Mouse (Mus musculus) kidney, postnatal 0 days (tissue): ENCODE results near the gene Slc35f5. TPM values are rescaled to one million over a fixed set of nuclear protein-coding genes. Genes with fewer than 3 reads are reported as not detected.
"Not testable (repeated sequence)": the region's sequence is repeated elsewhere in the genome, so short reads cannot be mapped to it uniquely, and the experiment has no call there.

Experiments
- ATAC-seq: fragments of 200-750 bp; cut with Nextera tagmentation; replicated peaks from 2 replicates; pipeline ENCODE4 v1.8.0; 2017; ENCODE audit warnings: low read depth, moderate number of reproducible peaks, moderate TSS enrichment, moderate library complexity; ENCODE audit not compliant: low FRiP score
- DNase-seq: peaks from one replicate; pipeline ENCODE4 v3.0.0-alpha.2; 2016; ENCODE audit warnings: low spot score
- H3K27ac ChIP-seq: fragments of 300-500 bp; sonication (generic); 2 replicates; pipeline ENCODE4 v1.5.1; 2014; ENCODE audit warnings: mild to moderate bottlenecking
- H3K27me3 ChIP-seq: fragments of 300-500 bp; sonication (generic); 2 replicates; pipeline ENCODE4 v1.6.1; 2014; ENCODE audit warnings: low read length, mixed read lengths; ENCODE audit not compliant: insufficient read depth
- H3K36me3 ChIP-seq: fragments of 300-500 bp; sonication (generic); 2 replicates; pipeline ENCODE4 v1.6.1; 2014; ENCODE audit warnings: low read length, mixed read lengths; ENCODE audit not compliant: insufficient read depth
- H3K4me1 ChIP-seq: fragments of 300-500 bp; sonication (generic); replicated peaks from 2 replicates; pipeline ENCODE4 v1.6.1; 2014; ENCODE audit warnings: antibody characterized with exemption, low read length, mixed read lengths; ENCODE audit not compliant: insufficient read depth
- H3K4me2 ChIP-seq: fragments of 300-500 bp; sonication (generic); 2 replicates; pipeline ENCODE4 v1.6.1; 2014; ENCODE audit warnings: mild to moderate bottlenecking, low read length, moderate library complexity, mixed read lengths
- H3K4me3 ChIP-seq: fragments of 300-500 bp; sonication (generic); replicated peaks from 2 replicates; pipeline ENCODE4 v1.5.1; 2014; ENCODE audit warnings: low read depth, low read length
- H3K9ac ChIP-seq: fragments of 300-500 bp; sonication (generic); 2 replicates; pipeline ENCODE4 v1.6.1; 2014; ENCODE audit warnings: low read depth, low read length
- H3K9me3 ChIP-seq: fragments of 300-500 bp; sonication (generic); replicated peaks from 2 replicates; pipeline ENCODE4 v1.6.1; 2016; ENCODE audit warnings: low read length, inconsistent platforms, mixed read lengths
- CTCF ChIP-seq: IDR thresholded peaks from 2 replicates; pipeline ENCODE4 v1.5.1; 2016; ENCODE audit warnings: antibody characterized with exemption, low read depth, mild to moderate bottlenecking, moderate library complexity
- WGBS: fragments of 180-500 bp; shearing (Covaris S2); extraction: QIAGEN DNeasy Blood & Tissue Kit; methylation state at CpG from one replicate; pipeline ENCODE4 v1.1.7; 2014; 5-methylcytosine and 5-hydroxymethylcytosine counted together
- polyA plus RNA-seq: library from polyadenylated mRNA; unstranded; fragments of >200 nt; fragmentation: Nextera tagmentation; extraction: Ambion mirVana; gene quantifications from 2 replicates; pipeline ENCODE4 v1.2.1, GENCODE M21; 2015

Gene Slc35f5
- polyA plus RNA-seq, 1 experiment from 2014 or later, result 73.6 TPM

- Histone ChIP-seq H3K4me2 (no peak overlapping the region), H3K27ac (no peak overlapping the region), H3K27me3 (no peaks in the 10 kb centered on the region), H3K4me3 (no peak overlapping the region), H3K36me3 (no peaks in the 10 kb centered on the region), H3K9me3 (no peaks in the 10 kb centered on the region), H3K4me1 (no peaks in the 10 kb centered on the region), H3K9ac (no peak overlapping the region)
- ATAC-seq (no peak), DNase-seq (no peak)
- no peak for TF ChIP-seq CTCF
- 77% methylated on average over 3 of the region's 3 CpGs for WGBS
Measured at GRCm38 (mm10) chr1:125527364-125527763, 33.0 kb upstream of the Slc35f5 start.

- H3K9me3 ChIP-seq, H3K27me3 ChIP-seq, H3K4me2 ChIP-seq, H3K36me3 ChIP-seq, H3K9ac ChIP-seq, H3K4me3 ChIP-seq, H3K4me1 ChIP-seq: not testable (repeated sequence)
- WGBS, result 68% methylated on average over 10 of the region's 10 CpGs
- H3K27ac ChIP-seq, result peak overlapping the region; percentile 70
- peak; percentile 44 for DNase-seq
- peak; percentile 73; the same call in 1 of the 2 replicates for ATAC-seq
Measured at GRCm38 (mm10) chr1:125533180-125533912, 27.0 kb upstream of the Slc35f5 start.

GRCm38 (mm10) chr1:125537131-125537530 is 23.3 kb upstream of the Slc35f5 start:
- TF ChIP-seq CTCF, result no peak
- H3K9me3 ChIP-seq, result no peaks in the 10 kb centered on the region
- no peak overlapping the region for H3K4me3 ChIP-seq
- no peak overlapping the region for H3K4me2 ChIP-seq
- DNase-seq (no peak), ATAC-seq (no peak)
- WGBS, result 86% methylated on average over 2 of the region's 2 CpGs
- H3K9ac ChIP-seq, result no peak overlapping the region
- H3K4me1 ChIP-seq, result no peaks in the 10 kb centered on the region
- H3K27ac ChIP-seq, result no peak overlapping the region
- no peaks in the 10 kb centered on the region for H3K36me3 ChIP-seq
- no peaks in the 10 kb centered on the region for H3K27me3 ChIP-seq

- Histone ChIP-seq H3K27me3 (no peaks in the 10 kb centered on the region), H3K4me3 (no peak overlapping the region), H3K27ac (no peak overlapping the region), H3K9ac (no peak overlapping the region), H3K36me3 (no peaks in the 10 kb centered on the region), H3K9me3 (no peaks in the 10 kb centered on the region), H3K4me1 (no peaks in the 10 kb centered on the region), H3K4me2 (no peak overlapping the region)
- WGBS, result 86% methylated on average over 8 of the region's 8 CpGs
- ATAC-seq, result no peak
- TF ChIP-seq CTCF, result no peak
- DNase-seq, result no peak
Measured at GRCm38 (mm10) chr1:125537776-125538175, 22.6 kb upstream of the Slc35f5 start.

GRCm38 (mm10) chr1:125539312-125539711 is 21.1 kb upstream of the Slc35f5 start:
- 45% methylated on average over 2 of the region's 2 CpGs for WGBS

GRCm38 (mm10) chr1:125542008-125542999 is 18.1 kb upstream of the Slc35f5 start:
- Histone ChIP-seq H3K4me2 (no peak overlapping the region), H3K27ac (peak overlapping the region; percentile 6; the same call in 1 of the 2 replicates), H3K9me3 (no peaks in the 10 kb centered on the region), H3K4me1 (no peaks in the 10 kb centered on the region), H3K36me3 (no peaks in the 10 kb centered on the region), H3K4me3 (no peak overlapping the region), H3K9ac (no peak overlapping the region), H3K27me3 (no peaks in the 10 kb centered on the region)
- ATAC-seq (no peak), DNase-seq (peak; percentile 59)
- WGBS, result 68% methylated on average over 7 of the region's 7 CpGs
- TF ChIP-seq CTCF, result no peak

More at GRCm38 (mm10) chr1:125539312-125539711, 21.1 kb upstream of the Slc35f5 start:
- Histone ChIP-seq H3K4me2 (no peak overlapping the region), H3K9me3 (no peaks in the 10 kb centered on the region), H3K27ac (no peak overlapping the region), H3K27me3 (no peaks in the 10 kb centered on the region), H3K4me3 (no peak overlapping the region), H3K36me3 (no peaks in the 10 kb centered on the region), H3K9ac (no peak overlapping the region), H3K4me1 (no peaks in the 10 kb centered on the region)
- TF ChIP-seq CTCF, result no peak
- DNase-seq (no peak), ATAC-seq (no peak)
